Mouse (Mus musculus): ENCODE measurements around the gene Sirt4. TPM values are rescaled to one million over a fixed set of nuclear protein-coding genes. Genes with fewer than 3 reads are reported as not detected.
A peak's percentile ranks its signal among the peaks of the same experiment; 100 is the strongest.

The Sirt4 gene
- total and polyA plus RNA-seq, 2 experiments from 2014 or later = 20.2 to 33.7 TPM

- Histone ChIP-seq H3K9ac (replicated peaks; ENCODE audit: low read length) (peak overlapping the region; percentile 44; the same call in 1 of the 2 replicates), H3K36me3 (ENCODE audit: insufficient read depth, low read length) (no peaks in the 10 kb centered on the region), H3K27me3 (ENCODE audit: insufficient read depth, low read length) (no peaks in the 10 kb centered on the region), H3K4me3 (ENCODE audit: low read length) (peak overlapping the region; percentile 96), H3K4me1 (ENCODE audit: insufficient read depth, low read length) (peaks cover 54% of the 10 kb centered on the region), H3K4me2 (ENCODE audit: low read depth, low read length) (peak overlapping the region; percentile 95), H3K9me3 (ENCODE audit: low read length) (no peaks in the 10 kb centered on the region), H3K27ac (peak overlapping the region; percentile 84)
- DNase-seq (ENCODE audit: low spot score) (no peak), ATAC-seq (no peak)
- TF ChIP-seq CTCF (IDR thresholded peaks at IDR 0.05; ENCODE audit: low read depth) = no peak
- WGBS = 3% methylated on average over 7 of the region's 7 CpGs
Measured at GRCm38 (mm10) chr5:115431898-115432259, 52.6 kb downstream of the Sirt4 start.

DNA sequence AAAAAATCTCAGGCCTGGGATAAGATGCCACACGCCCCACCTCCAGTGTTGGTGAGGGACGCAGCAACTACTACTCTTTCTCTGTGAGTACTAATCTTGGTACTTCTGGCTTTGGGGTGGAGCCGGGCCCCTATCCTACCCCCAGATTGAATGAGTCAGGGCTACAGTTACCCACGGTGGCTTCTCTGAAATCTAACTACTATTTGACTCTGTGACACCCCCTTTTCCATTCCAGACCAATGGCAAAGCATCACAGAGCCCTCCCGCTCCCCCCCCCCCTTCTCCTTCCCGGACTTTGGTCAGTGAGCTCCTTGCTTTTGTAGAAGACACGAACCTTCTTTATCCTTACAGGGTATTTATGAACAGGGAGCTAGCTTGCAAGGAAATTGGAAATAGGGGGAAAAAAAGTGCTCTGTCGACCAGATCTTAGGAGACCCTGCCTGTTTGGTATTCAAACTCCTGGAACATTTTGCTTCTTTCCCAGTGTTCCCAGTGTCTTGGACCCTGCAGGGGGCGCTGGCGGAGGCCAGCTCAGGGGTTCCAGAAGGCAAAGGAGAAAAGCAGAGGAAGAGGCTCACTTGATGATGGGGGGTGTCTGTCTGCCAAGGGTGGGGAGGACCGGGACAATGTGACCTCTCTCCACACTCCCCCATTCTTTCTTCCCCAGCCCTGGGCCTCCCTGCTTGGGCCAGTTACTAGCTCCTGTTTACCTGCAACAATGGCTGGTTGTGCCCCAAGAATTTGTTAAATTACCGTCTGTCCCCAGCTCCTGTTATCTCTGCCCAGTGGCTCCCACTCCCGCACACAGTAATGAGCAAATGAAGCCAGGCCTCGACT is 53.2 kb downstream of the Sirt4 start:
- peaks cover 48% of the 10 kb centered on the region for H3K4me1 ChIP-seq (ENCODE audit: insufficient read depth, low read length)
- WGBS = 4% methylated on average over 14 of the region's 14 CpGs

GRCm38 (mm10) chr5:115430187-115430960 is 54.2 kb downstream of the Sirt4 start:
- H3K4me3 ChIP-seq (ENCODE audit: low read length) = peak overlapping the region; percentile 96
- ATAC-seq (peak; percentile 6), DNase-seq (ENCODE audit: low spot score) (peak; percentile 23)
- H3K36me3 ChIP-seq (ENCODE audit: insufficient read depth, low read length) = no peaks in the 10 kb centered on the region
- peak overlapping the region; percentile 98 for H3K9ac ChIP-seq (replicated peaks; ENCODE audit: low read length)
- TF ChIP-seq CTCF (IDR thresholded peaks at IDR 0.05; ENCODE audit: low read depth) = no peak
- H3K27ac ChIP-seq = peak overlapping the region; percentile 84
- WGBS = under 1% methylated on average over 54 of the region's 73 CpGs
- H3K9me3 ChIP-seq (ENCODE audit: low read length) = no peaks in the 10 kb centered on the region
- peaks cover 38% of the 10 kb centered on the region for H3K4me1 ChIP-seq (ENCODE audit: insufficient read depth, low read length)
- peak overlapping the region; percentile 95 for H3K4me2 ChIP-seq (ENCODE audit: low read depth, low read length)
- no peaks in the 10 kb centered on the region for H3K27me3 ChIP-seq (ENCODE audit: insufficient read depth, low read length)

More for the DNA sequence above, 53.2 kb downstream of the Sirt4 start:
- peak overlapping the region; percentile 95 for H3K4me2 ChIP-seq (ENCODE audit: low read depth, low read length)
- no peaks in the 10 kb centered on the region for H3K27me3 ChIP-seq (ENCODE audit: insufficient read depth, low read length)
- TF ChIP-seq CTCF (IDR thresholded peaks at IDR 0.05; ENCODE audit: low read depth) = peak; percentile 69
- H3K9me3 ChIP-seq (ENCODE audit: low read length) = no peaks in the 10 kb centered on the region
- H3K4me3 ChIP-seq (ENCODE audit: low read length) = peak overlapping the region; percentile 96
- 0 out of 2 replicates have a peak, but pooled peaks have one; percentile 13 for ATAC-seq
- H3K9ac ChIP-seq (replicated peaks; ENCODE audit: low read length) = peak overlapping the region; percentile 98
- H3K36me3 ChIP-seq (ENCODE audit: insufficient read depth, low read length) = no peaks in the 10 kb centered on the region
- peak overlapping the region; percentile 84 for H3K27ac ChIP-seq
- DNase-seq (ENCODE audit: low spot score) = peak; percentile 76

GRCm38 (mm10) chr5:115429359-115430186 is 55.0 kb downstream of the Sirt4 start, which contains the start of gene Msi1:
TSS of gene Msi1 (plus strand) at chr5:115429599.
- DNase-seq (ENCODE audit: low spot score) (peak; percentile 72), ATAC-seq (peak; percentile 60)
- Histone ChIP-seq H3K27ac (peak within 1 kb of the TSS; percentile 84), H3K9me3 (ENCODE audit: low read length) (no peaks in the 10 kb centered on the region), H3K4me1 (ENCODE audit: insufficient read depth, low read length) (peaks cover 30% of the 10 kb centered on the region), H3K9ac (replicated peaks; ENCODE audit: low read length) (peak within 1 kb of the TSS; percentile 98), H3K36me3 (ENCODE audit: insufficient read depth, low read length) (no peaks in the 10 kb centered on the region), H3K4me3 (ENCODE audit: low read length) (peak within 1 kb of the TSS; percentile 96), H3K27me3 (ENCODE audit: insufficient read depth, low read length) (no peaks in the 10 kb centered on the region), H3K4me2 (ENCODE audit: low read depth, low read length) (peak within 1 kb of the TSS; percentile 95)
- TF ChIP-seq CTCF (IDR thresholded peaks at IDR 0.05; ENCODE audit: low read depth) = no peak
- 1% methylated on average over 38 of the region's 117 CpGs for WGBS

- H3K27me3 ChIP-seq (ENCODE audit: insufficient read depth, low read length) = no peaks in the 10 kb centered on the region
Measured at GRCm38 (mm10) chr5:115428831-115429358, 55.6 kb downstream of the Sirt4 start.

More at GRCm38 (mm10) chr5:115428831-115429358, 55.6 kb downstream of the Sirt4 start:
- Histone ChIP-seq H3K27ac (peak overlapping the region; percentile 84), H3K4me2 (ENCODE audit: low read depth, low read length) (peak overlapping the region; percentile 95), H3K4me1 (ENCODE audit: insufficient read depth, low read length) (peaks cover 25% of the 10 kb centered on the region; the same call in 1 of the 2 replicates), H3K36me3 (ENCODE audit: insufficient read depth, low read length) (no peaks in the 10 kb centered on the region), H3K4me3 (ENCODE audit: low read length) (peak overlapping the region; percentile 96), H3K9me3 (ENCODE audit: low read length) (no peaks in the 10 kb centered on the region), H3K9ac (replicated peaks; ENCODE audit: low read length) (peak overlapping the region; percentile 98)
- DNase-seq (ENCODE audit: low spot score) (peak; percentile 17), ATAC-seq (no peak)
- no peak for TF ChIP-seq CTCF (IDR thresholded peaks at IDR 0.05; ENCODE audit: low read depth)
- WGBS = 3% methylated on average over 20 of the region's 20 CpGs

Other genes starting within 250 kb of the Sirt4 start
- gene Pop5, start 248.9 kb downstream of the Sirt4 start, total RNA-seq (2014; rRNA removed) = 28.8 and 55.6 TPM in 2 replicates
- gene Pop5, start 248.9 kb downstream of the Sirt4 start, polyA plus RNA-seq (2015; fragmentation: Nextera tagmentation; extraction: Ambion mirVana) = 99.1 and 99.3 TPM in 2 replicates
- gene Rnf10, start 211.8 kb downstream of the Sirt4 start, total RNA-seq (2014; rRNA removed) = 108 and 112 TPM in 2 replicates
- 141 and 145 TPM in 2 replicates for gene Rnf10, start 211.8 kb downstream of the Sirt4 start, polyA plus RNA-seq (2015; fragmentation: Nextera tagmentation; extraction: Ambion mirVana)
- 30.5 and 31.4 TPM in 2 replicates for gene Coq5, start 205.1 kb downstream of the Sirt4 start, total RNA-seq (2014; rRNA removed)
- 47.1 and 47.5 TPM in 2 replicates for gene Coq5, start 205.1 kb downstream of the Sirt4 start, polyA plus RNA-seq (2015; fragmentation: Nextera tagmentation; extraction: Ambion mirVana)
- gene Dynll1, start 183.7 kb downstream of the Sirt4 start, total RNA-seq (2014; rRNA removed) = 184 and 239 TPM in 2 replicates
- 1,016 and 1,030 TPM in 2 replicates for gene Dynll1, start 183.7 kb downstream of the Sirt4 start, polyA plus RNA-seq (2015; fragmentation: Nextera tagmentation; extraction: Ambion mirVana)
- gene Srsf9, start 157.5 kb downstream of the Sirt4 start, total RNA-seq (2014; rRNA removed) = 42.5 and 47.5 TPM in 2 replicates
- gene Srsf9, start 157.5 kb downstream of the Sirt4 start, polyA plus RNA-seq (2015; fragmentation: Nextera tagmentation; extraction: Ambion mirVana) = 119 and 127 TPM in 2 replicates
- gene Gatc, start 143.5 kb downstream of the Sirt4 start, total RNA-seq (2014; rRNA removed) = 22.4 and 25.1 TPM in 2 replicates
- 27.5 and 32.1 TPM in 2 replicates for gene Gatc, start 143.5 kb downstream of the Sirt4 start, polyA plus RNA-seq (2015; fragmentation: Nextera tagmentation; extraction: Ambion mirVana)
- gene Triap1, start 143.5 kb downstream of the Sirt4 start, total RNA-seq (2014; rRNA removed) = 12.4 and 18.4 TPM in 2 replicates
- 59.2 and 61.6 TPM in 2 replicates for gene Triap1, start 143.5 kb downstream of the Sirt4 start, polyA plus RNA-seq (2015; fragmentation: Nextera tagmentation; extraction: Ambion mirVana)
- gene Cox6a1, start 135.7 kb downstream of the Sirt4 start, total RNA-seq (2014; rRNA removed) = 1,147 and 1,391 TPM in 2 replicates
- 1,694 and 1,700 TPM in 2 replicates for gene Cox6a1, start 135.7 kb downstream of the Sirt4 start, polyA plus RNA-seq (2015; fragmentation: Nextera tagmentation; extraction: Ambion mirVana)
- gene Msi1, start 55.1 kb downstream of the Sirt4 start, total RNA-seq (2014; rRNA removed) = 75.9 and 88.1 TPM in 2 replicates
- 45.1 and 46.2 TPM in 2 replicates for gene Msi1, start 55.1 kb downstream of the Sirt4 start, polyA plus RNA-seq (2015; fragmentation: Nextera tagmentation; extraction: Ambion mirVana)
- not detected in 2 replicates for gene Pla2g1b, start 18.5 kb downstream of the Sirt4 start, total RNA-seq (2014; rRNA removed)
- not detected in 2 replicates for gene Pla2g1b, start 18.5 kb downstream of the Sirt4 start, polyA plus RNA-seq (2015; fragmentation: Nextera tagmentation; extraction: Ambion mirVana)
- 40.6 and 41.0 TPM in 2 replicates for gene Pxn, start 22.0 kb upstream of the Sirt4 start, total RNA-seq (2014; rRNA removed)
- gene Pxn, start 22.0 kb upstream of the Sirt4 start, polyA plus RNA-seq (2015; fragmentation: Nextera tagmentation; extraction: Ambion mirVana) = 16.8 and 18.0 TPM in 2 replicates
- 1,557 and 1,861 TPM in 2 replicates for gene Rplp0, start 74.7 kb upstream of the Sirt4 start, total RNA-seq (2014; rRNA removed)
- gene Rplp0, start 74.7 kb upstream of the Sirt4 start, polyA plus RNA-seq (2015; fragmentation: Nextera tagmentation; extraction: Ambion mirVana) = 786 and 796 TPM in 2 replicates
- gene Gcn1l1, start 80.5 kb upstream of the Sirt4 start, total RNA-seq (2014; rRNA removed) = 73.4 and 81.7 TPM in 2 replicates
- 22.8 and 24.3 TPM in 2 replicates for gene Gcn1l1, start 80.5 kb upstream of the Sirt4 start, polyA plus RNA-seq (2015; fragmentation: Nextera tagmentation; extraction: Ambion mirVana)
- 80.5 and 88.1 TPM in 2 replicates for gene Rab35, start 147.2 kb upstream of the Sirt4 start, total RNA-seq (2014; rRNA removed)
- gene Rab35, start 147.2 kb upstream of the Sirt4 start, polyA plus RNA-seq (2015; fragmentation: Nextera tagmentation; extraction: Ambion mirVana) = 22.2 and 25.3 TPM in 2 replicates
- 124 and 134 TPM in 2 replicates for gene Bicdl1, start 246.9 kb upstream of the Sirt4 start, total RNA-seq (2014; rRNA removed)
- gene Bicdl1, start 246.9 kb upstream of the Sirt4 start, polyA plus RNA-seq (2015; fragmentation: Nextera tagmentation; extraction: Ambion mirVana) = 28.8 and 31.7 TPM in 2 replicates